Mouse (Mus musculus): ENCODE results near the gene Ptger1. TPM values are rescaled to one million over a fixed set of nuclear protein-coding genes. Genes with fewer than 3 reads are reported as not detected.
A peak's percentile ranks its signal among the peaks of the same experiment; 100 is the strongest.

The Ptger1 gene
- polyA plus RNA-seq, 2 experiments from 2014 or later, result 1.2 TPM

- ATAC-seq, result no peak
Observed at GRCm38 (mm10) chr8:83656484-83657246, 9.8 kb upstream of the Ptger1 start.

- ATAC-seq, result no peak
Observed at GRCm38 (mm10) chr8:83660545-83660944, 5.9 kb upstream of the Ptger1 start.

GRCm38 (mm10) chr8:83660995-83661680 is 5.3 kb upstream of the Ptger1 start:
- ATAC-seq, result no peak

GRCm38 (mm10) chr8:83662421-83662826 is 4.1 kb upstream of the Ptger1 start:
- ATAC-seq, result peak; percentile 82

GRCm38 (mm10) chr8:83664096-83664495 is 2.4 kb upstream of the Ptger1 start:
- ATAC-seq, result no peak

- ATAC-seq, result no peak
Observed at GRCm38 (mm10) chr8:83664931-83665625, 1.4 kb upstream of the Ptger1 start.

- no peak for ATAC-seq
Observed at GRCm38 (mm10) chr8:83666866-83667234, 372 bp downstream of the Ptger1 start.

- no peak for ATAC-seq
Observed at GRCm38 (mm10) chr8:83667526-83667925, 1.0 kb downstream of the Ptger1 start.

GRCm38 (mm10) chr8:83668010-83668916 is 1.8 kb downstream of the Ptger1 start:
- ATAC-seq, result peak; percentile 55

GRCm38 (mm10) chr8:83669013-83669412 is 2.5 kb downstream of the Ptger1 start:
- no peak for ATAC-seq

GRCm38 (mm10) chr8:83672936-83673335 is 6.5 kb downstream of the Ptger1 start:
- ATAC-seq, result no peak

- ATAC-seq, result no peak
Observed at GRCm38 (mm10) chr8:83674497-83674896, 8.0 kb downstream of the Ptger1 start.

GRCm38 (mm10) chr8:83679866-83680265 is 13.4 kb downstream of the Ptger1 start:
- no peak for ATAC-seq

GRCm38 (mm10) chr8:83680603-83681002 is 14.1 kb downstream of the Ptger1 start:
- ATAC-seq, result no peak

- no peak for ATAC-seq
Observed at GRCm38 (mm10) chr8:83681099-83681498, 14.6 kb downstream of the Ptger1 start.

GRCm38 (mm10) chr8:83684517-83684916 is 18.0 kb downstream of the Ptger1 start:
- no peak for ATAC-seq

- no peak for ATAC-seq
Observed at GRCm38 (mm10) chr8:83689264-83689663, 22.8 kb downstream of the Ptger1 start.

GRCm38 (mm10) chr8:83693609-83694236 is 27.2 kb downstream of the Ptger1 start:
- ATAC-seq, result no peak

GRCm38 (mm10) chr8:83694369-83695160 is 28.1 kb downstream of the Ptger1 start:
- no peak for ATAC-seq

- ATAC-seq, result peak; percentile 24
Observed at GRCm38 (mm10) chr8:83695351-83696106, 29.1 kb downstream of the Ptger1 start.

All from CD4-positive, CD25-positive, alpha-beta regulatory T cell, adult 4 months (primary cell).